Mouse (Mus musculus) thymus, postnatal 25 days (tissue): ENCODE data around the gene Tsr2.

Experiments
- DNase-seq: peaks from one replicate; pipeline ENCODE4 v3.0.0; 2022

Tsr2 gene

DNA sequence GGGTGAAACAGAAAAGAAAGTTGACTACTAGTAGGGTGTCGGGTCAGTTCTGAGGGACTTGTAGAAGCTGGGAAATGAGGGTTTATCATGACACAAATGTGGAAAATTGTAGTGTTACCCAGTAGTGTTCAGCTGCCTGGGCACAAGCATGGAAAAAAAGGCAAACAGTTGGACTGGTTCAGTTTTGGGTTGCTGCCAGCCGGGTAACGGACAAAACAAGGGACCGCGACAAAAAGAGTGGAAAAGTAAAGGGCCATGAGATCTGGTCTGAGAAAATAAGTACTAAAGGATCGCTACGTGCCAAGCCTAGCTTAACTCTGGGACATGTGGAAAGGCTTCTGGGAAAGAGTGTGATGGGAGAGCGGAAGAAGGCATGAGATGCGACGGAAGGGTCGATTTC is 50.0 kb downstream of the Tsr2 start:
- DNase-seq: no peak

DNA sequence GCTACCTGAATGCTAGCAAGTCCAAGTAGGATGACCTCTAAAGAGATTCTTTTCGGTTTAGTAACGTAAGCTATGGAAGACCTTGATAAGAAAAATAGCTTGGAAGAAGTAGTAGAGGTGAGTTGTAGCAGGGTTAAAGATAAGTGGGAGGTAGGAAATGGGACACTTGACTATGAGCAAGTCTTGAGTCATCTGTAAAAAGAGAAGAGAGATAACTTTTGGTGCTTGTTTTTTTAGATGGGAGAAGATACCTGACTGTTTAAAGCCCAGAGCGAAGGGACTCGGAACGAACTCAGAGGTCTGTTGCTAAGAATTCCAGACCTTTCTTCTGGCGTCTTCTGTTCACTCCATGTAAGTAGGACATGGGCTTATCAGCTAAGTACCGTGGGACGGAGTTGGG is 50.5 kb downstream of the Tsr2 start, which contains the start of gene Fgd1:
Gene Fgd1, plus strand, starts transcription at position 301 of the 400 bp plus-strand sequence.
- DNase-seq: no peak

DNA sequence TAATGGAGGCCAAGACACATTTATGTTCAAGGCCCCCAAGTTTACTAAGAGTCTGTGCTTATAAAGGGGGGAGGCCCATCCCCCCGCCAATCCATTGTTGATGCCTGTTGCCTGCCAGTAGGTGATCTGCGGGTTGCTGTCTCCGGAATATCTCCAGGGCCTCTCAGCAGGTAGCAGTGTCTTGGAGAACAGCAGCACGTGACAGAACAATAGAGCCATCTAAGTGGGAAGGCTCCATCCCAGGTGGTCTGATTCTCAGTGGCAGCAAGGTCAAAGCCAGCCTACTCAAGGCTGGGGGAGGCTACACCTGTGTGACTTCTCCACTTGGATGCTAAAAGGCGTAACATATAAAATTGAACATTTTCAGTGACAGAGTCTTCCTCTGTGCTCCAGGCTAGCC is 55.1 kb downstream of the Tsr2 start:
- DNase-seq: no peak
